8 mouse cellular contexts compared by ENCODE assay signal in genomic region chr4:36950790-36951149, GRCm38 (mm10). TPM values are rescaled to one million over a fixed set of nuclear protein-coding genes. Genes with fewer than 3 reads are reported as not detected.
DNase-seq lines count a peak whose midpoint lies in the region; ATAC-seq lines count a peak whose summit lies in the region.

No protein-coding gene starts in this region.

- no peaks in the 10 kb centered on the region for H3K9me3 ChIP-seq in heart, embryonic 13.5 days
- no peaks in the 10 kb centered on the region for H3K9me3 ChIP-seq in embryonic facial prominence, embryonic 10.5 days
- H3K9me3 ChIP-seq in hindbrain, embryonic 16.5 days (ENCODE audit: control insufficient read depth, low read length), result no peaks in the 10 kb centered on the region
- H3K9me3 ChIP-seq in midbrain, embryonic 10.5 days (replicated peaks), result no peaks in the 10 kb centered on the region

- H3K36me3 ChIP-seq in heart, embryonic 13.5 days, result no peaks in the 10 kb centered on the region
- H3K36me3 ChIP-seq in embryonic facial prominence, embryonic 10.5 days (replicated peaks), result no peaks in the 10 kb centered on the region
- H3K36me3 ChIP-seq in hindbrain, embryonic 16.5 days (ENCODE audit: control insufficient read depth, insufficient read depth, low read length), result no peaks in the 10 kb centered on the region
- H3K36me3 ChIP-seq in midbrain, embryonic 10.5 days, result no peaks in the 10 kb centered on the region

- H3K27me3 ChIP-seq in heart, embryonic 13.5 days (replicated peaks), result peaks cover 60% of the 10 kb centered on the region
- H3K27me3 ChIP-seq in embryonic facial prominence, embryonic 10.5 days (replicated peaks; ENCODE audit: low read depth, poor library complexity, severe bottlenecking), result peaks cover 66% of the 10 kb centered on the region
- no peaks in the 10 kb centered on the region for H3K27me3 ChIP-seq in hindbrain, embryonic 16.5 days (replicated peaks; ENCODE audit: control insufficient read depth, insufficient read depth, low read length)
- peaks cover 61% of the 10 kb centered on the region for H3K27me3 ChIP-seq in midbrain, embryonic 10.5 days (ENCODE audit: low read depth, poor library complexity, severe bottlenecking)

- H3K4me3 ChIP-seq in heart, embryonic 13.5 days, result peak overlapping the region; percentile 61
- peak overlapping the region; percentile 64 for H3K4me3 ChIP-seq in embryonic facial prominence, embryonic 10.5 days
- peak overlapping the region; percentile 61 for H3K4me3 ChIP-seq in hindbrain, embryonic 16.5 days (ENCODE audit: low read length)
- peak overlapping the region; percentile 71 for H3K4me3 ChIP-seq in midbrain, embryonic 10.5 days

- DNase-seq in heart, adult 8-10 months (ENCODE audit: low spot score), result no peak
- peak; percentile 48 for DNase-seq in embryonic facial prominence, embryonic 10.5 days (ENCODE audit: low spot score)
- DNase-seq in midbrain, embryonic 10.5 days (ENCODE audit: low spot score), result no peak
- no peak for DNase-seq in spleen, postnatal 14 days (ENCODE audit: low spot score in 2 of 2)
- no peak for DNase-seq in spleen, adult 12 weeks (ENCODE audit: low spot score)
- DNase-seq in ovary, adult 18-20 months (ENCODE audit: low spot score), result no peak

- ATAC-seq in heart, embryonic 13.5 days (ENCODE audit: extremely low read depth, insufficient number of reproducible peaks, low FRiP score, low TSS enrichment), result 0 out of 2 replicates have a peak, but pooled peaks have one; percentile 8
- peak; percentile 46 for ATAC-seq in hindbrain, embryonic 16.5 days

- H3K4me2 ChIP-seq in heart, embryonic 13.5 days, result peak overlapping the region; percentile 99
- H3K4me2 ChIP-seq in hindbrain, embryonic 16.5 days (ENCODE audit: low read length), result peak overlapping the region; percentile 69

- peaks cover 26% of the 10 kb centered on the region for H3K4me1 ChIP-seq in heart, embryonic 13.5 days
- peaks cover 21% of the 10 kb centered on the region for H3K4me1 ChIP-seq in embryonic facial prominence, embryonic 10.5 days
- H3K4me1 ChIP-seq in hindbrain, embryonic 16.5 days (ENCODE audit: control insufficient read depth, insufficient read depth, low read depth, low read length), result no peaks in the 10 kb centered on the region
- H3K4me1 ChIP-seq in midbrain, embryonic 10.5 days, result peaks cover 30% of the 10 kb centered on the region

- peak overlapping the region; percentile 68; the same call in 1 of the 2 replicates for H3K9ac ChIP-seq in heart, embryonic 13.5 days
- H3K9ac ChIP-seq in hindbrain, embryonic 16.5 days (ENCODE audit: low read depth, low read length), result peak overlapping the region; percentile 66

- no peak overlapping the region for H3K27ac ChIP-seq in heart, embryonic 13.5 days (replicated peaks)
- no peak overlapping the region for H3K27ac ChIP-seq in embryonic facial prominence, embryonic 10.5 days (replicated peaks)
- H3K27ac ChIP-seq in hindbrain, embryonic 16.5 days (ENCODE audit: low read depth, low read length), result peak overlapping the region; percentile 55
- no peak overlapping the region for H3K27ac ChIP-seq in midbrain, embryonic 10.5 days (replicated peaks)

- under 1% methylated on average over 11 of the region's 11 CpGs for WGBS in heart, embryonic 13.5 days
- WGBS in embryonic facial prominence, embryonic 10.5 days, result 2% methylated on average over 11 of the region's 11 CpGs
- WGBS in hindbrain, embryonic 16.5 days, result under 1% methylated on average over 11 of the region's 11 CpGs
- under 1% methylated on average over 11 of the region's 11 CpGs for WGBS in midbrain, embryonic 10.5 days

RNA-seq across cellular contexts. Expression of gene Lingo2, which starts 0.8 kb away (rescaled TPM):
- 0.33 and 0.40 TPM in 2 replicates for polyA plus RNA-seq in heart, embryonic 13.5 days (2015; fragmentation: Nextera tagmentation; extraction: Ambion mirVana)
- total RNA-seq in heart, adult 8-10 months (2022), result not detected
- polyA plus RNA-seq in embryonic facial prominence, embryonic 10.5 days (2016; fragmentation: Nextera tagmentation; extraction: Ambion mirVana), result 0.88 and 2.1 TPM in 2 replicates
- polyA plus RNA-seq in hindbrain, embryonic 16.5 days (2015; fragmentation: Nextera tagmentation; extraction: Ambion mirVana), result 71.1 and 75.0 TPM in 2 replicates
- polyA plus RNA-seq in midbrain, embryonic 10.5 days (2016; fragmentation: Nextera tagmentation; extraction: Ambion mirVana), result 1.1 and 2.0 TPM in 2 replicates

Comparison
In these comparisons a context has a peak if more than half of its experiments do, and no peak if none do; other contexts are left out.
1. RNA of gene Lingo2, which starts 0.8 kb away (polyA plus RNA-seq): 71.1 to 75.0 TPM in hindbrain, embryonic 16.5 days; 0.88 to 2.1 TPM in embryonic facial prominence, embryonic 10.5 days, 1.1 to 2.0 TPM in midbrain, embryonic 10.5 days and 0.33 to 0.40 TPM in heart, embryonic 13.5 days; every median in the first group is over 10 times any median in the second.
2. Peak in every context shown above with its lines, with median percentiles within 50 percentile points of each other: H3K4me3 ChIP-seq.